29 mouse cellular contexts compared by ENCODE assay signal in the genomic region with DNA sequence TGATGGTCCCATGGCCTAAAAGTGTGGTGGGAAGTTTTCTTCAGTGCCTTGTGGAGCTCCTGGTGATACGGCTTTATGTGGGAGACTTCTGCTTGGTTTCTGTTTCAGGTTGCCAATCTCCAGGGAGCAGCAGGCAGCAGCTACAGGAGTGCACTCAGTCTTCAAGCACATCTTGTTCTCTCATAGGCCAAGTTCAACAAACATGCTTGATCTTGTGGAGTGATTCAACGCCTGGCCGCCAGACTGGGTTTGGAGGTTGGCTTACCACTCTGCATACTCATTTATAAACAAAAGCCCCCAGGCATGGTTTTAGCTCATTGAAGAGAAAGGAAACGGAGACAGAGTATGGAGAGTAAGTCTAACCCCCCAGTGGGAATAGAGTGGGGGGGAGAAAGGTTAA. TPM values are rescaled to one million over a fixed set of nuclear protein-coding genes. Genes with fewer than 3 reads are reported as not detected.
DNase-seq lines count a peak whose midpoint lies in the region; ATAC-seq and TF ChIP-seq lines count a peak whose summit lies in the region.
"Had no signal": no experiment of that assay in that cellular context is flagged by ENCODE, and none has a peak within 500 bp of the region (broad histone marks: within the 10 kb centered on the region; RNA-seq: fewer than 3 reads in every experiment).

No protein-coding gene starts in this region.

- no peak overlapping the region for H3K9ac ChIP-seq in embryonic facial prominence, embryonic 15.5 days
- H3K9ac ChIP-seq in stomach, postnatal 0 days (ENCODE audit: low read length) = no peak overlapping the region
- H3K9ac ChIP-seq: heart, embryonic 13.5 days; limb, embryonic 12.5 days; liver, embryonic 15.5 days; midbrain, embryonic 15.5 days had no signal

- 59% methylated on average over 4 of the region's 4 CpGs for WGBS in lung, adult 2 months
- WGBS in embryonic facial prominence, embryonic 15.5 days = 29% methylated on average over 4 of the region's 4 CpGs
- WGBS in stomach, postnatal 0 days = 39% methylated on average over 4 of the region's 4 CpGs

- peak overlapping the region; percentile 18; the same call in 1 of the 2 replicates for H3K27ac ChIP-seq in embryonic facial prominence, embryonic 15.5 days (replicated peaks)
- H3K27ac ChIP-seq in stomach, postnatal 0 days (replicated peaks) = no peak overlapping the region
- H3K27ac ChIP-seq: gastrocnemius, adult 2 months; heart, embryonic 13.5 days; hindbrain, embryonic 10.5 days; layer of hippocampus, adult 2 months; left cerebral cortex, adult 2 months; limb, embryonic 12.5 days; liver, embryonic 15.5 days; midbrain, embryonic 10.5 days; midbrain, embryonic 15.5 days had no signal

- no peaks in the 10 kb centered on the region for H3K9me3 ChIP-seq in embryonic facial prominence, embryonic 15.5 days (replicated peaks)
- H3K9me3 ChIP-seq in stomach, postnatal 0 days (ENCODE audit: control insufficient read depth, low read length) = no peaks in the 10 kb centered on the region
- H3K9me3 ChIP-seq: G1E; heart, embryonic 13.5 days; hindbrain, embryonic 10.5 days; limb, embryonic 12.5 days; liver, embryonic 15.5 days; midbrain, embryonic 10.5 days; midbrain, embryonic 15.5 days had no signal

- ATAC-seq in embryonic facial prominence, embryonic 15.5 days (ENCODE audit: insufficient number of reproducible peaks, low FRiP score, low TSS enrichment, low read depth) = peak; percentile 43; the same call in 1 of the 2 replicates
- ATAC-seq in stomach, postnatal 0 days (ENCODE audit: low FRiP score, low TSS enrichment) = 0 out of 2 replicates have a peak, but pooled peaks have one; percentile 34
- ATAC-seq: forebrain, embryonic 16.5 days; hindbrain, embryonic 16.5 days; midbrain, embryonic 15.5 days; Patski had no signal

- TF ChIP-seq EP300 in stomach, postnatal 0 days (optimal IDR thresholded peaks at IDR 0.05) = no peak

- H3K4me2 ChIP-seq in embryonic facial prominence, embryonic 15.5 days (replicated peaks) = no peak overlapping the region
- H3K4me2 ChIP-seq in stomach, postnatal 0 days (replicated peaks; ENCODE audit: low read depth) = no peak overlapping the region
- H3K4me2 ChIP-seq: heart, embryonic 13.5 days; limb, embryonic 12.5 days; liver, embryonic 15.5 days; midbrain, embryonic 15.5 days had no signal

- no peaks in the 10 kb centered on the region for H3K27me3 ChIP-seq in embryonic facial prominence, embryonic 15.5 days
- H3K27me3 ChIP-seq in stomach, postnatal 0 days (ENCODE audit: control insufficient read depth, insufficient read depth, low read length) = no peaks in the 10 kb centered on the region
- H3K27me3 ChIP-seq: heart, embryonic 13.5 days; limb, embryonic 12.5 days; liver, embryonic 15.5 days; midbrain, embryonic 15.5 days; Patski had no signal

- no peak for TF ChIP-seq POLR2A in lung, adult 2 months (IDR thresholded peaks at IDR 0.05; ENCODE audit: borderline replicate concordance, extremely low read depth, low read depth, low read length)

- no peak for TF ChIP-seq CTCF in lung, adult 2 months (IDR thresholded peaks at IDR 0.05; ENCODE audit: insufficient read depth, low read length)
- TF ChIP-seq CTCF in stomach, postnatal 0 days (IDR thresholded peaks at IDR 0.05; ENCODE audit: low read depth) = no peak

- peak; percentile 55 to 73 for DNase-seq in lung, adult 18-20 months
- DNase-seq in lung, adult 2 months = no peak
- peak; percentile 32 for DNase-seq in lung, postnatal 10 days
- DNase-seq in stomach, postnatal 0 days (ENCODE audit: low spot score) = no peak
- no peak for DNase-seq in right cerebral cortex, postnatal 4 days
- DNase-seq in ovary, postnatal 14 days (ENCODE audit: low spot score) = no peak
- DNase-seq: adrenal gland, postnatal 10 days; cerebellum, adult 11 months; cerebellum, adult 9-10 months; gastrocnemius, adult 2 months; heart, postnatal 10 days; kidney, adult 2 months; kidney, postnatal 36 days; right cerebral cortex, adult 18-20 months; thymus, postnatal 25 days had no signal

- H3K4me1 ChIP-seq in lung, adult 2 months (ENCODE audit: control insufficient read depth, insufficient read depth, low read length) = no peaks in the 10 kb centered on the region
- H3K4me1 ChIP-seq in embryonic facial prominence, embryonic 15.5 days = 0 out of 2 replicates have a peak, but pooled peaks cover 3% of the 10 kb centered on the region
- no peaks in the 10 kb centered on the region for H3K4me1 ChIP-seq in stomach, postnatal 0 days (replicated peaks; ENCODE audit: control insufficient read depth, insufficient read depth)
- H3K4me1 ChIP-seq: heart, embryonic 13.5 days; liver, embryonic 15.5 days had no signal

- H3K4me3 ChIP-seq in lung, adult 2 months (replicated peaks; ENCODE audit: extremely low read depth, low read depth, low read length) = no peak overlapping the region
- no peak overlapping the region for H3K4me3 ChIP-seq in embryonic facial prominence, embryonic 15.5 days (replicated peaks)
- no peak overlapping the region for H3K4me3 ChIP-seq in stomach, postnatal 0 days (ENCODE audit: low read depth, low read length)
- H3K4me3 ChIP-seq: gastrocnemius, adult 2 months; heart, embryonic 13.5 days; hindbrain, embryonic 10.5 days; layer of hippocampus, adult 2 months; left cerebral cortex, adult 2 months; limb, embryonic 12.5 days; liver, embryonic 15.5 days; midbrain, embryonic 10.5 days; midbrain, embryonic 15.5 days had no signal

- H3K36me3 ChIP-seq in embryonic facial prominence, embryonic 15.5 days = no peaks in the 10 kb centered on the region
- no peaks in the 10 kb centered on the region for H3K36me3 ChIP-seq in stomach, postnatal 0 days (ENCODE audit: control insufficient read depth, insufficient read depth, low read length)
- H3K36me3 ChIP-seq: G1E; heart, embryonic 13.5 days; hindbrain, embryonic 10.5 days; limb, embryonic 12.5 days; liver, embryonic 15.5 days; midbrain, embryonic 10.5 days; midbrain, embryonic 15.5 days had no signal

RNA-seq across cellular contexts. Expression of a gene that starts 36.6 kb away (rescaled TPM):
- 0.18 TPM in 1 of 2 replicates, not detected in the other for polyA plus RNA-seq in lung, adult 2 months (2012; rRNA removed)
- not detected in 2 replicates for polyA plus RNA-seq in embryonic facial prominence, embryonic 15.5 days (2015; fragmentation: Nextera tagmentation; extraction: Ambion mirVana)
- 0.93 and 1.8 TPM in 2 replicates for polyA plus RNA-seq in stomach, postnatal 0 days (2015; fragmentation: Nextera tagmentation; extraction: Ambion mirVana)
- polyA plus RNA-seq: forebrain, embryonic 11.5 days; G1E; hindbrain, embryonic 10.5 days; limb, embryonic 12.5 days; midbrain, embryonic 10.5 days had no signal

Comparison
In these comparisons a context has a peak if more than half of its experiments do, and no peak if none do; other contexts are left out.
1. DNase-seq: peak in lung, adult 18-20 months (2 of 2) and lung, postnatal 10 days (single experiment); none in lung, adult 2 months (single experiment), stomach, postnatal 0 days (single experiment), right cerebral cortex, postnatal 4 days (single experiment) and ovary, postnatal 14 days (single experiment).